ENCODE assay signal across 27 mouse cellular contexts in genomic region chr4:147920973-147921372, GRCm38 (mm10). TPM values are rescaled to one million over a fixed set of nuclear protein-coding genes. Genes with fewer than 3 reads are reported as not detected.
A peak's percentile ranks its signal among the peaks of the same experiment; 100 is the strongest.
DNase-seq lines count a peak whose midpoint lies in the region; ATAC-seq lines count a peak whose summit lies in the region.
"Had no signal": no experiment of that assay in that cellular context is flagged by ENCODE, and none has a peak within 500 bp of the region (broad histone marks: within the 10 kb centered on the region; RNA-seq: fewer than 3 reads in every experiment).

No protein-coding gene starts in this region.

- H3K36me3 ChIP-seq in forebrain, embryonic 15.5 days: no peaks in the 10 kb centered on the region
- no peaks in the 10 kb centered on the region for H3K36me3 ChIP-seq in forebrain, embryonic 13.5 days (ENCODE audit: poor library complexity, severe bottlenecking)
- peaks cover 33% of the 10 kb centered on the region for H3K36me3 ChIP-seq in intestine, embryonic 14.5 days (ENCODE audit: control insufficient read depth, insufficient read depth, low read length)
- H3K36me3 ChIP-seq in intestine, embryonic 16.5 days (ENCODE audit: control insufficient read depth, insufficient read depth, low read length): no peaks in the 10 kb centered on the region
- no peaks in the 10 kb centered on the region for H3K36me3 ChIP-seq in midbrain, embryonic 11.5 days (ENCODE audit: control insufficient read depth, insufficient read depth, low read length)
- no peaks in the 10 kb centered on the region for H3K36me3 ChIP-seq in midbrain, embryonic 16.5 days (ENCODE audit: control insufficient read depth, insufficient read depth, low read length)
- no peaks in the 10 kb centered on the region for H3K36me3 ChIP-seq in hindbrain, embryonic 14.5 days (replicated peaks; ENCODE audit: control insufficient read depth, insufficient read depth)
- H3K36me3 ChIP-seq: neural tube, embryonic 15.5 days; stomach, embryonic 15.5 days had no signal

- 0 out of 2 replicates have a peak, but pooled peaks have one; percentile 41 for ATAC-seq in forebrain, embryonic 15.5 days (replicated peaks)
- no peak for ATAC-seq in forebrain, embryonic 13.5 days
- ATAC-seq in intestine, embryonic 14.5 days (replicated peaks; ENCODE audit: low FRiP score, low TSS enrichment, low read depth): peak; percentile 48; the same call in 1 of the 2 replicates
- ATAC-seq in intestine, embryonic 16.5 days: no peak
- ATAC-seq in midbrain, embryonic 11.5 days (ENCODE audit: low FRiP score): peak; percentile 51
- no peak for ATAC-seq in midbrain, embryonic 16.5 days
- ATAC-seq in hindbrain, embryonic 14.5 days (ENCODE audit: low FRiP score): peak; percentile 19; the same call in 1 of the 2 replicates
- ATAC-seq: CD4-positive, CD25-positive, alpha-beta regulatory T cell, adult 4 months; inflammation-experienced regulatory T-cells, adult 6 months; liver, embryonic 12.5 days; liver, postnatal 0 days had no signal

- H3K9me3 ChIP-seq in forebrain, embryonic 15.5 days: no peaks in the 10 kb centered on the region
- no peaks in the 10 kb centered on the region for H3K9me3 ChIP-seq in forebrain, embryonic 13.5 days (replicated peaks)
- H3K9me3 ChIP-seq in intestine, embryonic 14.5 days (ENCODE audit: control insufficient read depth, low read length): no peaks in the 10 kb centered on the region
- H3K9me3 ChIP-seq in intestine, embryonic 16.5 days (ENCODE audit: control insufficient read depth, low read length): no peaks in the 10 kb centered on the region
- H3K9me3 ChIP-seq in midbrain, embryonic 11.5 days (ENCODE audit: control insufficient read depth, low read length): no peaks in the 10 kb centered on the region
- H3K9me3 ChIP-seq in midbrain, embryonic 16.5 days (replicated peaks; ENCODE audit: control insufficient read depth, low read length, poor library complexity, severe bottlenecking): no peaks in the 10 kb centered on the region
- H3K9me3 ChIP-seq in hindbrain, embryonic 14.5 days (ENCODE audit: control insufficient read depth, low read length): no peaks in the 10 kb centered on the region
- H3K9me3 ChIP-seq: liver, embryonic 12.5 days; neural tube, embryonic 15.5 days; stomach, embryonic 15.5 days had no signal

- DNase-seq in intestine, embryonic 14.5 days (ENCODE audit: low spot score): no peak
- no peak for DNase-seq in midbrain, embryonic 11.5 days (ENCODE audit: low spot score, missing footprints)
- no peak for DNase-seq in hindbrain, embryonic 14.5 days (ENCODE audit: low spot score)
- DNase-seq in right cerebral cortex, postnatal 25 days: no peak
- DNase-seq: adrenal gland, postnatal 14 days; cerebellum, adult 11-12 months; cerebellum, adult 9-11 months; embryo, embryonic 11 days; gastrocnemius, postnatal 25 days; heart, adult 18-20 months; heart, postnatal 4 days; kidney, adult 8-10 months; liver, postnatal 0 days; lung, postnatal 36 days; retina, postnatal 1 day; right cerebral cortex, postnatal 14 days had no signal

- H3K4me1 ChIP-seq in forebrain, embryonic 15.5 days: no peaks in the 10 kb centered on the region
- H3K4me1 ChIP-seq in forebrain, embryonic 13.5 days: no peaks in the 10 kb centered on the region
- no peaks in the 10 kb centered on the region for H3K4me1 ChIP-seq in intestine, embryonic 14.5 days (replicated peaks; ENCODE audit: control insufficient read depth, insufficient read depth, low read length)
- no peaks in the 10 kb centered on the region for H3K4me1 ChIP-seq in intestine, embryonic 16.5 days (ENCODE audit: control insufficient read depth, insufficient read depth, low read length)
- H3K4me1 ChIP-seq in midbrain, embryonic 11.5 days (ENCODE audit: control insufficient read depth, insufficient read depth, low read length): 0 out of 2 replicates have a peak, but pooled peaks cover 2% of the 10 kb centered on the region
- H3K4me1 ChIP-seq in midbrain, embryonic 16.5 days (ENCODE audit: control insufficient read depth, insufficient read depth, low read length): no peaks in the 10 kb centered on the region
- H3K4me1 ChIP-seq in hindbrain, embryonic 14.5 days (replicated peaks; ENCODE audit: control insufficient read depth, insufficient read depth, low read length): no peaks in the 10 kb centered on the region
- H3K4me1 ChIP-seq: liver, embryonic 12.5 days; neural tube, embryonic 15.5 days; stomach, embryonic 15.5 days had no signal

- no peak overlapping the region for H3K4me3 ChIP-seq in forebrain, embryonic 15.5 days
- no peak overlapping the region for H3K4me3 ChIP-seq in forebrain, embryonic 13.5 days
- H3K4me3 ChIP-seq in intestine, embryonic 14.5 days (ENCODE audit: low read depth, low read length): no peak overlapping the region
- no peak overlapping the region for H3K4me3 ChIP-seq in intestine, embryonic 16.5 days (ENCODE audit: low read length)
- no peak overlapping the region for H3K4me3 ChIP-seq in midbrain, embryonic 11.5 days (ENCODE audit: low read depth, low read length)
- no peak overlapping the region for H3K4me3 ChIP-seq in midbrain, embryonic 16.5 days (ENCODE audit: low read depth, low read length)
- no peak overlapping the region for H3K4me3 ChIP-seq in hindbrain, embryonic 14.5 days (replicated peaks; ENCODE audit: low read length)
- H3K4me3 ChIP-seq: liver, embryonic 12.5 days; megakaryocyte, embryonic 14.5 days; neural tube, embryonic 15.5 days; stomach, embryonic 15.5 days had no signal

- H3K27ac ChIP-seq in forebrain, embryonic 15.5 days (replicated peaks): no peak overlapping the region
- no peak overlapping the region for H3K27ac ChIP-seq in forebrain, embryonic 13.5 days
- H3K27ac ChIP-seq in intestine, embryonic 14.5 days (ENCODE audit: low read depth): no peak overlapping the region
- no peak overlapping the region for H3K27ac ChIP-seq in intestine, embryonic 16.5 days (ENCODE audit: low read length)
- no peak overlapping the region for H3K27ac ChIP-seq in midbrain, embryonic 11.5 days (ENCODE audit: low read depth, low read length)
- no peak overlapping the region for H3K27ac ChIP-seq in midbrain, embryonic 16.5 days (ENCODE audit: low read length)
- no peak overlapping the region for H3K27ac ChIP-seq in hindbrain, embryonic 14.5 days
- H3K27ac ChIP-seq: liver, embryonic 12.5 days; neural tube, embryonic 15.5 days; stomach, embryonic 15.5 days had no signal

- no peaks in the 10 kb centered on the region for H3K27me3 ChIP-seq in forebrain, embryonic 15.5 days
- H3K27me3 ChIP-seq in forebrain, embryonic 13.5 days: no peaks in the 10 kb centered on the region
- no peaks in the 10 kb centered on the region for H3K27me3 ChIP-seq in intestine, embryonic 14.5 days (replicated peaks; ENCODE audit: control insufficient read depth, insufficient read depth, low read length)
- no peaks in the 10 kb centered on the region for H3K27me3 ChIP-seq in intestine, embryonic 16.5 days (replicated peaks; ENCODE audit: control insufficient read depth, insufficient read depth, low read length)
- no peaks in the 10 kb centered on the region for H3K27me3 ChIP-seq in midbrain, embryonic 11.5 days (ENCODE audit: control insufficient read depth, insufficient read depth, low read length)
- no peaks in the 10 kb centered on the region for H3K27me3 ChIP-seq in midbrain, embryonic 16.5 days (ENCODE audit: control insufficient read depth, insufficient read depth, low read depth, low read length)
- H3K27me3 ChIP-seq in hindbrain, embryonic 14.5 days (ENCODE audit: control insufficient read depth, insufficient read depth, low read length): no peaks in the 10 kb centered on the region
- H3K27me3 ChIP-seq: liver, embryonic 12.5 days; neural tube, embryonic 15.5 days; stomach, embryonic 15.5 days had no signal

- H3K4me2 ChIP-seq in forebrain, embryonic 15.5 days (replicated peaks): no peak overlapping the region
- H3K4me2 ChIP-seq in forebrain, embryonic 13.5 days: no peak overlapping the region
- H3K4me2 ChIP-seq in intestine, embryonic 14.5 days (ENCODE audit: low read length): no peak overlapping the region
- no peak overlapping the region for H3K4me2 ChIP-seq in intestine, embryonic 16.5 days (ENCODE audit: low read depth, low read length)
- H3K4me2 ChIP-seq in midbrain, embryonic 11.5 days: no peak overlapping the region
- no peak overlapping the region for H3K4me2 ChIP-seq in midbrain, embryonic 16.5 days (ENCODE audit: low read length)
- H3K4me2 ChIP-seq in hindbrain, embryonic 14.5 days (replicated peaks): no peak overlapping the region
- H3K4me2 ChIP-seq: heart, embryonic 11.5 days; liver, embryonic 12.5 days; neural tube, embryonic 15.5 days; stomach, embryonic 15.5 days had no signal

- 26% methylated on average over 10 of the region's 10 CpGs for WGBS in forebrain, embryonic 15.5 days
- WGBS in forebrain, embryonic 13.5 days: 27% methylated on average over 10 of the region's 10 CpGs
- 34% methylated on average over 10 of the region's 10 CpGs for WGBS in intestine, embryonic 14.5 days
- WGBS in intestine, embryonic 16.5 days: 33% methylated on average over 10 of the region's 10 CpGs
- 35% methylated on average over 10 of the region's 10 CpGs for WGBS in midbrain, embryonic 11.5 days
- WGBS in midbrain, embryonic 16.5 days: 28% methylated on average over 10 of the region's 10 CpGs
- 27% methylated on average over 10 of the region's 10 CpGs for WGBS in hindbrain, embryonic 14.5 days

- H3K9ac ChIP-seq in forebrain, embryonic 15.5 days (replicated peaks): no peak overlapping the region
- H3K9ac ChIP-seq in forebrain, embryonic 13.5 days: no peak overlapping the region
- H3K9ac ChIP-seq in intestine, embryonic 14.5 days (ENCODE audit: low read length): no peak overlapping the region
- no peak overlapping the region for H3K9ac ChIP-seq in intestine, embryonic 16.5 days (ENCODE audit: low read depth, low read length)
- no peak overlapping the region for H3K9ac ChIP-seq in midbrain, embryonic 11.5 days (ENCODE audit: low read length)
- H3K9ac ChIP-seq in midbrain, embryonic 16.5 days (ENCODE audit: low read depth, low read length): no peak overlapping the region
- no peak overlapping the region for H3K9ac ChIP-seq in hindbrain, embryonic 14.5 days
- H3K9ac ChIP-seq: liver, embryonic 12.5 days; liver, postnatal 0 days; neural tube, embryonic 15.5 days; stomach, embryonic 15.5 days had no signal

RNA-seq across cellular contexts. Expression of gene Plod1, which starts 15.6 kb away (rescaled TPM):
- 16.1 and 16.4 TPM in 2 replicates for polyA plus RNA-seq in forebrain, embryonic 15.5 days (2015; fragmentation: Nextera tagmentation; extraction: Ambion mirVana)
- 14.0 and 15.0 TPM in 2 replicates for polyA plus RNA-seq in forebrain, embryonic 13.5 days (2015; fragmentation: Nextera tagmentation; extraction: Ambion mirVana)
- 40.9 and 44.1 TPM in 2 replicates for polyA plus RNA-seq in intestine, embryonic 14.5 days (2014; fragmentation: Nextera tagmentation; extraction: Ambion mirVana)
- polyA plus RNA-seq in intestine, embryonic 16.5 days (2015; fragmentation: Nextera tagmentation; extraction: Ambion mirVana): 39.0 and 42.7 TPM in 2 replicates
- 24.2 and 25.8 TPM in 2 replicates for polyA plus RNA-seq in midbrain, embryonic 11.5 days (2014; fragmentation: Nextera tagmentation; extraction: Ambion mirVana)
- 20.8 and 21.2 TPM in 2 replicates for polyA plus RNA-seq in midbrain, embryonic 16.5 days (2015; fragmentation: Nextera tagmentation; extraction: Ambion mirVana)
- 25.3 and 28.1 TPM in 2 replicates for polyA plus RNA-seq in hindbrain, embryonic 14.5 days (2014; fragmentation: Nextera tagmentation; extraction: Ambion mirVana)

RNA-seq across cellular contexts. Expression of gene Mfn2, which starts 16.5 kb away (rescaled TPM):
- 73.6 and 77.2 TPM in 2 replicates for polyA plus RNA-seq in forebrain, embryonic 15.5 days (2015; fragmentation: Nextera tagmentation; extraction: Ambion mirVana)
- polyA plus RNA-seq in forebrain, embryonic 13.5 days (2015; fragmentation: Nextera tagmentation; extraction: Ambion mirVana): 52.4 and 61.8 TPM in 2 replicates
- polyA plus RNA-seq in intestine, embryonic 14.5 days (2014; fragmentation: Nextera tagmentation; extraction: Ambion mirVana): 31.6 and 33.3 TPM in 2 replicates
- 50.8 and 59.7 TPM in 2 replicates for polyA plus RNA-seq in intestine, embryonic 16.5 days (2015; fragmentation: Nextera tagmentation; extraction: Ambion mirVana)
- polyA plus RNA-seq in midbrain, embryonic 11.5 days (2014; fragmentation: Nextera tagmentation; extraction: Ambion mirVana): 36.8 and 42.4 TPM in 2 replicates
- polyA plus RNA-seq in midbrain, embryonic 16.5 days (2015; fragmentation: Nextera tagmentation; extraction: Ambion mirVana): 107 and 108 TPM in 2 replicates
- 83.4 and 91.6 TPM in 2 replicates for polyA plus RNA-seq in hindbrain, embryonic 14.5 days (2014; fragmentation: Nextera tagmentation; extraction: Ambion mirVana)

RNA-seq across cellular contexts. Expression of gene 2510039O18Rik, which starts 19.7 kb away (rescaled TPM):
- polyA plus RNA-seq in forebrain, embryonic 15.5 days (2015; fragmentation: Nextera tagmentation; extraction: Ambion mirVana): 13.7 and 13.8 TPM in 2 replicates
- polyA plus RNA-seq in forebrain, embryonic 13.5 days (2015; fragmentation: Nextera tagmentation; extraction: Ambion mirVana): 9.0 and 10.2 TPM in 2 replicates
- 19.9 and 21.3 TPM in 2 replicates for polyA plus RNA-seq in intestine, embryonic 14.5 days (2014; fragmentation: Nextera tagmentation; extraction: Ambion mirVana)
- 4.5 and 11.3 TPM in 2 replicates for polyA plus RNA-seq in intestine, embryonic 16.5 days (2015; fragmentation: Nextera tagmentation; extraction: Ambion mirVana)
- 14.3 and 15.3 TPM in 2 replicates for polyA plus RNA-seq in midbrain, embryonic 11.5 days (2014; fragmentation: Nextera tagmentation; extraction: Ambion mirVana)
- polyA plus RNA-seq in midbrain, embryonic 16.5 days (2015; fragmentation: Nextera tagmentation; extraction: Ambion mirVana): 9.5 and 11.1 TPM in 2 replicates
- polyA plus RNA-seq in hindbrain, embryonic 14.5 days (2014; fragmentation: Nextera tagmentation; extraction: Ambion mirVana): 15.8 and 19.4 TPM in 2 replicates

RNA-seq across cellular contexts. Expression of gene Fv1, which starts 52.2 kb away (rescaled TPM):
- polyA plus RNA-seq in forebrain, embryonic 15.5 days (2015; fragmentation: Nextera tagmentation; extraction: Ambion mirVana): 12.7 and 12.8 TPM in 2 replicates
- 14.8 and 15.8 TPM in 2 replicates for polyA plus RNA-seq in forebrain, embryonic 13.5 days (2015; fragmentation: Nextera tagmentation; extraction: Ambion mirVana)
- 9.0 and 9.7 TPM in 2 replicates for polyA plus RNA-seq in intestine, embryonic 14.5 days (2014; fragmentation: Nextera tagmentation; extraction: Ambion mirVana)
- polyA plus RNA-seq in intestine, embryonic 16.5 days (2015; fragmentation: Nextera tagmentation; extraction: Ambion mirVana): 7.4 and 7.6 TPM in 2 replicates
- 15.2 and 15.7 TPM in 2 replicates for polyA plus RNA-seq in midbrain, embryonic 11.5 days (2014; fragmentation: Nextera tagmentation; extraction: Ambion mirVana)
- 7.5 and 10.5 TPM in 2 replicates for polyA plus RNA-seq in midbrain, embryonic 16.5 days (2015; fragmentation: Nextera tagmentation; extraction: Ambion mirVana)
- polyA plus RNA-seq in hindbrain, embryonic 14.5 days (2014; fragmentation: Nextera tagmentation; extraction: Ambion mirVana): 7.2 and 11.3 TPM in 2 replicates

RNA-seq across cellular contexts. Expression of gene Miip, which starts 52.4 kb away (rescaled TPM):
- polyA plus RNA-seq in forebrain, embryonic 15.5 days (2015; fragmentation: Nextera tagmentation; extraction: Ambion mirVana): 55.0 and 55.3 TPM in 2 replicates
- polyA plus RNA-seq in forebrain, embryonic 13.5 days (2015; fragmentation: Nextera tagmentation; extraction: Ambion mirVana): 60.4 and 62.3 TPM in 2 replicates
- polyA plus RNA-seq in intestine, embryonic 14.5 days (2014; fragmentation: Nextera tagmentation; extraction: Ambion mirVana): 32.1 and 34.6 TPM in 2 replicates
- polyA plus RNA-seq in intestine, embryonic 16.5 days (2015; fragmentation: Nextera tagmentation; extraction: Ambion mirVana): 33.5 and 38.1 TPM in 2 replicates
- 34.6 and 39.2 TPM in 2 replicates for polyA plus RNA-seq in midbrain, embryonic 11.5 days (2014; fragmentation: Nextera tagmentation; extraction: Ambion mirVana)
- 34.8 and 38.8 TPM in 2 replicates for polyA plus RNA-seq in midbrain, embryonic 16.5 days (2015; fragmentation: Nextera tagmentation; extraction: Ambion mirVana)
- 20.8 and 25.5 TPM in 2 replicates for polyA plus RNA-seq in hindbrain, embryonic 14.5 days (2014; fragmentation: Nextera tagmentation; extraction: Ambion mirVana)

Comparison
In these comparisons a context has a peak if more than half of its experiments do, and no peak if none do; other contexts are left out.
1. ATAC-seq: peak in forebrain, embryonic 15.5 days (single experiment), intestine, embryonic 14.5 days (single experiment), midbrain, embryonic 11.5 days (single experiment) and hindbrain, embryonic 14.5 days (single experiment); none in forebrain, embryonic 13.5 days (single experiment), intestine, embryonic 16.5 days (single experiment) and midbrain, embryonic 16.5 days (single experiment).